Mouse (Mus musculus): Measurements from ENCODE around the gene Tom1l2. TPM values are rescaled to one million over a fixed set of nuclear protein-coding genes. Genes with fewer than 3 reads are reported as not detected.

Gene Tom1l2
- polyA plus RNA-seq, 1 experiment from 2014 or later = 18.9 TPM

GRCm38 (mm10) chr11:60294630-60295313 lies 57.9 kb downstream of the Tom1l2 start:
- Histone ChIP-seq H3K27ac (peak overlapping the region; percentile 88), H3K4me3 (0 out of 2 replicates have a peak overlapping the region, but pooled peaks have one; percentile 6), H3K27me3 (ENCODE audit: low read depth, poor library complexity, severe bottlenecking) (no peaks in the 10 kb centered on the region), H3K9me3 (replicated peaks) (no peaks in the 10 kb centered on the region), H3K4me1 (peaks cover 38% of the 10 kb centered on the region), H3K36me3 (no peaks in the 10 kb centered on the region)
- peak; percentile 45 for DNase-seq (ENCODE audit: low spot score)
- WGBS = 39% methylated on average over 5 of the region's 5 CpGs

- peak; percentile 45 for DNase-seq (ENCODE audit: low spot score)
Observed at GRCm38 (mm10) chr11:60293683-60294629, 58.7 kb downstream of the Tom1l2 start.

GRCm38 (mm10) chr11:60292718-60293117 lies 60.0 kb downstream of the Tom1l2 start:
- Histone ChIP-seq H3K4me3 (no peak overlapping the region), H3K4me1 (peaks cover 40% of the 10 kb centered on the region), H3K27me3 (ENCODE audit: low read depth, poor library complexity, severe bottlenecking) (no peaks in the 10 kb centered on the region), H3K36me3 (no peaks in the 10 kb centered on the region), H3K27ac (peak overlapping the region; percentile 54; the same call in 1 of the 2 replicates), H3K9me3 (replicated peaks) (no peaks in the 10 kb centered on the region)
- no peak for DNase-seq (ENCODE audit: low spot score)
- WGBS = 60% methylated on average over 2 of the region's 2 CpGs

More at GRCm38 (mm10) chr11:60293683-60294629, 58.7 kb downstream of the Tom1l2 start:
- Histone ChIP-seq H3K27me3 (ENCODE audit: low read depth, poor library complexity, severe bottlenecking) (no peaks in the 10 kb centered on the region), H3K4me1 (peaks cover 40% of the 10 kb centered on the region), H3K27ac (peak overlapping the region; percentile 88), H3K9me3 (replicated peaks) (no peaks in the 10 kb centered on the region), H3K36me3 (no peaks in the 10 kb centered on the region), H3K4me3 (0 out of 2 replicates have a peak overlapping the region, but pooled peaks have one; percentile 6)
- 80% methylated on average over 6 of the region's 6 CpGs for WGBS

GRCm38 (mm10) chr11:60288980-60289379 lies 63.7 kb downstream of the Tom1l2 start:
- Histone ChIP-seq H3K27ac (no peak overlapping the region), H3K4me1 (peaks cover 18% of the 10 kb centered on the region; the same call in 1 of the 2 replicates), H3K36me3 (no peaks in the 10 kb centered on the region), H3K27me3 (ENCODE audit: low read depth, poor library complexity, severe bottlenecking) (no peaks in the 10 kb centered on the region), H3K9me3 (replicated peaks) (no peaks in the 10 kb centered on the region), H3K4me3 (no peak overlapping the region)
- no peak for DNase-seq (ENCODE audit: low spot score)
- 59% methylated on average over 5 of the region's 5 CpGs for WGBS

GRCm38 (mm10) chr11:60286311-60286710 lies 66.4 kb downstream of the Tom1l2 start:
- H3K4me3 ChIP-seq = no peak overlapping the region
- DNase-seq (ENCODE audit: low spot score) = no peak
- no peaks in the 10 kb centered on the region for H3K9me3 ChIP-seq (replicated peaks)
- no peaks in the 10 kb centered on the region for H3K36me3 ChIP-seq
- 89% methylated on average over 4 of the region's 4 CpGs for WGBS
- H3K27me3 ChIP-seq (ENCODE audit: low read depth, poor library complexity, severe bottlenecking) = no peaks in the 10 kb centered on the region
- H3K4me1 ChIP-seq = 0 out of 2 replicates have a peak, but pooled peaks cover 2% of the 10 kb centered on the region
- H3K27ac ChIP-seq = no peak overlapping the region

- H3K36me3 ChIP-seq = no peaks in the 10 kb centered on the region
- H3K27ac ChIP-seq = no peak overlapping the region
- H3K27me3 ChIP-seq (ENCODE audit: low read depth, poor library complexity, severe bottlenecking) = no peaks in the 10 kb centered on the region
- H3K9me3 ChIP-seq (replicated peaks) = no peaks in the 10 kb centered on the region
- WGBS = 77% methylated on average over 11 of the region's 11 CpGs
- peaks cover 15% of the 10 kb centered on the region for H3K4me1 ChIP-seq
- H3K4me3 ChIP-seq = no peak overlapping the region
- DNase-seq (ENCODE audit: low spot score) = no peak
Observed at GRCm38 (mm10) chr11:60280429-60281414, 72.0 kb downstream of the Tom1l2 start.

- Histone ChIP-seq H3K9me3 (replicated peaks) (no peaks in the 10 kb centered on the region), H3K4me1 (peaks cover 20% of the 10 kb centered on the region), H3K27ac (no peak overlapping the region), H3K4me3 (no peak overlapping the region), H3K27me3 (ENCODE audit: low read depth, poor library complexity, severe bottlenecking) (no peaks in the 10 kb centered on the region), H3K36me3 (no peaks in the 10 kb centered on the region)
- no peak for DNase-seq (ENCODE audit: low spot score)
- 84% methylated on average over 5 of the region's 5 CpGs for WGBS
Observed at GRCm38 (mm10) chr11:60279483-60279882, 73.2 kb downstream of the Tom1l2 start.

GRCm38 (mm10) chr11:60277771-60278170 lies 74.9 kb downstream of the Tom1l2 start:
- H3K36me3 ChIP-seq = no peaks in the 10 kb centered on the region
- WGBS = 79% methylated on average over 5 of the region's 5 CpGs
- peaks cover 37% of the 10 kb centered on the region for H3K4me1 ChIP-seq
- H3K4me3 ChIP-seq = no peak overlapping the region
- H3K27me3 ChIP-seq (ENCODE audit: low read depth, poor library complexity, severe bottlenecking) = no peaks in the 10 kb centered on the region
- no peak for DNase-seq (ENCODE audit: low spot score)
- no peaks in the 10 kb centered on the region for H3K9me3 ChIP-seq (replicated peaks)
- H3K27ac ChIP-seq = 0 out of 2 replicates have a peak overlapping the region, but pooled peaks have one; percentile 25

GRCm38 (mm10) chr11:60277164-60277740 lies 75.5 kb downstream of the Tom1l2 start:
- no peaks in the 10 kb centered on the region for H3K36me3 ChIP-seq
- peaks cover 38% of the 10 kb centered on the region for H3K4me1 ChIP-seq
- WGBS = 78% methylated on average over 8 of the region's 8 CpGs
- no peaks in the 10 kb centered on the region for H3K9me3 ChIP-seq (replicated peaks)
- no peak for DNase-seq (ENCODE audit: low spot score)
- H3K4me3 ChIP-seq = no peak overlapping the region
- H3K27ac ChIP-seq = 0 out of 2 replicates have a peak overlapping the region, but pooled peaks have one; percentile 3
- H3K27me3 ChIP-seq (ENCODE audit: low read depth, poor library complexity, severe bottlenecking) = no peaks in the 10 kb centered on the region

GRCm38 (mm10) chr11:60276408-60277093 lies 76.2 kb downstream of the Tom1l2 start:
- Histone ChIP-seq H3K36me3 (no peaks in the 10 kb centered on the region), H3K4me3 (no peak overlapping the region), H3K4me1 (peaks cover 38% of the 10 kb centered on the region), H3K27ac (0 out of 2 replicates have a peak overlapping the region, but pooled peaks have one; percentile 3), H3K9me3 (replicated peaks) (no peaks in the 10 kb centered on the region), H3K27me3 (ENCODE audit: low read depth, poor library complexity, severe bottlenecking) (no peaks in the 10 kb centered on the region)
- DNase-seq (ENCODE audit: low spot score) = no peak
- 83% methylated on average over 6 of the region's 6 CpGs for WGBS

- no peaks in the 10 kb centered on the region for H3K36me3 ChIP-seq
- no peak overlapping the region for H3K4me3 ChIP-seq
- H3K27me3 ChIP-seq (ENCODE audit: low read depth, poor library complexity, severe bottlenecking) = no peaks in the 10 kb centered on the region
- 44% methylated on average over 5 of the region's 5 CpGs for WGBS
- peak overlapping the region; percentile 79 for H3K27ac ChIP-seq
- no peaks in the 10 kb centered on the region for H3K9me3 ChIP-seq (replicated peaks)
- peaks cover 32% of the 10 kb centered on the region for H3K4me1 ChIP-seq
- peak; percentile 62 for DNase-seq (ENCODE audit: low spot score)
Observed at GRCm38 (mm10) chr11:60273273-60273805, 79.4 kb downstream of the Tom1l2 start.

Measured in limb, embryonic 10.5 days (tissue).